Mouse (Mus musculus) heart, adult 8-10 months (tissue): ENCODE results near the gene Hps3. TPM values are rescaled to one million over a fixed set of nuclear protein-coding genes. Genes with fewer than 3 reads are reported as not detected.

ENCODE experiments used
- DNase-seq: peaks from one replicate; pipeline ENCODE4 v3.0.0; 2022; ENCODE audit warnings: low spot score
- total RNA-seq, 4 experiments: library from RNA; stranded (reverse); gene quantifications; 2 replicates each; pipeline ENCODE4 v1.2.4; 2022

The Hps3 gene
- total RNA-seq, 4 experiments from 2014 or later = 6.3 to 8.4 (median 7.1) TPM

- no peak for DNase-seq
Measured at GRCm38 (mm10) chr3:20007275-20007674, 27.8 kb downstream of the Hps3 start.

GRCm38 (mm10) chr3:20005611-20006010 is 29.5 kb downstream of the Hps3 start:
- DNase-seq = no peak

GRCm38 (mm10) chr3:20004422-20004821 is 30.7 kb downstream of the Hps3 start:
- DNase-seq = no peak

GRCm38 (mm10) chr3:20002786-20003185 is 32.3 kb downstream of the Hps3 start:
- peak; percentile 29 for DNase-seq

GRCm38 (mm10) chr3:20000806-20001205 is 34.3 kb downstream of the Hps3 start:
- DNase-seq = no peak

DNA sequence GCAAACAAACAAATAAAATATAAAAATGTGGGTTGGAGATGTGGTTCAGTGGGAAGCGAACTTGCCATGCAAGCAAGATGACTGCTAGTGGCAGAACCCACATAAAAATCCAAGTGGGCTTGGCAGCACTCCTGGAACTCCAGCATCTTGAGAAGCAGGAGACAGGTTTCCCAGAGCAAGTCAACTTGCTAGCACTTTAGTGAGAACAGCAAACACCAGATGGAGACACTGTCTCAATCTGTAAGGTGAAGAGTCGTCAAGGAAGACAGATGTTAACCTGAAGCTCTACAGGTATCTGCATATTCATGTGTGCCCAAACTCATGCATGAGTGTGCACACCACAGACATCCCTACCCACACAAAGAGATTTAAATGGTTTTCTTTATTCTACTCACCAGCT is 35.6 kb downstream of the Hps3 start:
- no peak for DNase-seq

- DNase-seq = no peak
Measured at GRCm38 (mm10) chr3:19992388-19992787, 42.7 kb downstream of the Hps3 start.

DNA sequence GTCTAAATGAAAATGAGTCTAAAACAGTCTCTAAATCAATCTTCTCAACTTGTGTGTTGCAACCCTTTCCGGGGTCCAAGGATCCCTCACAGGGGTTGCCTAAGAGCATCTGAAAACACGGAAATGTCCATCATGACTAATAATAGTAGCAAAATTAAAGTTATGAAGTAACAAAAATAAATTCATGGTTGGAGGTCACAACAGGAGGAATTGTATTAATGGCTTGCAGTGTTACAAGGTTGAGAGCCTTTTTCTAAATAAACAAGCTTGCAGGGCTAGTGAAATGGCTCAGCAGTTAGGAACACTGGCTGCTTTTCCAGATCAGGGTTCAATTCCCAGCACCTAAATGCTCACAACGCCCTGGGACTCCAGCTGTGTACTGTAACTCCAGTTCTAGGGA is 45.1 kb downstream of the Hps3 start:
- no peak for DNase-seq

- DNase-seq = no peak
Measured at GRCm38 (mm10) chr3:19986123-19986522, 49.0 kb downstream of the Hps3 start.

- no peak for DNase-seq
Measured at GRCm38 (mm10) chr3:19982846-19983245, 52.3 kb downstream of the Hps3 start.

GRCm38 (mm10) chr3:19981156-19981555 is 54.0 kb downstream of the Hps3 start:
- no peak for DNase-seq

DNA sequence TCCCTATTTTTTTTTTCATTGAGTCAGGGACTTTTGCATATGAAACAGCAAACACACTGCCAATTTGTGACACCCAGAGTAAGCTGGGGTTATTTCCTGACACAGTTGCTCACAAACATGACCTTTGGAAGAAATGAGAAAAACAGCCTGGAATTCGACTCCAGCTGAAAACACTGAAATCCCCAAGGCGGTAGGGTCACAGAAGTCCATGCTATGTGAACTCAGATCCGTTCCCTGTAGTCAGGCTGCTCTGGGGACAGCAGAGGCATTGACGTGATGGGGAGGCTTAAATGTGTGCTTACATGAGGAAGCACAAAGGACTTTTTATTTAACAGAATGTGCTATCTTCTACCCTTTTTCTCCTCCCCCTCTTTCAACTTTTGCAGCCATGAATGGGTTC is 56.6 kb downstream of the Hps3 start:
- peak; percentile 68 for DNase-seq

DNA sequence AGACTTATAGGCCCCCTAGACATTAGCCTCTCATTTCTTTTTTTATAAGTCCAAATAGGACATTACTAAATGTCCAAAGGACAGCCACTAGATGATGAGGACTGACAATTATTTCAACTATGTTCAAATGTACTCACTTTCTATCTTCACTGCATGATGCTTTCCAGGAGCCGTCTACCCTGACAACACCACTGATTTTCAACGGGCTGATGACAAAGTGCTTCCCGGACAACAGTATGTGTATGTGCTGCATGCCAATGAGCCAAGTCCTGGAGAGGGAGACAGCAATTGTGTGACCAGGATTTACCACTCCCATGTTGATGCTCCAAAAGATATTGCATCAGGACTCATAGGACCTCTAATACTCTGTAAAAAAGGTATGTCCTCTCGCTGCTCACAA is 69.0 kb downstream of the Hps3 start:
- DNase-seq = no peak

GRCm38 (mm10) chr3:19965239-19965638 is 69.9 kb downstream of the Hps3 start:
- DNase-seq = no peak

DNA sequence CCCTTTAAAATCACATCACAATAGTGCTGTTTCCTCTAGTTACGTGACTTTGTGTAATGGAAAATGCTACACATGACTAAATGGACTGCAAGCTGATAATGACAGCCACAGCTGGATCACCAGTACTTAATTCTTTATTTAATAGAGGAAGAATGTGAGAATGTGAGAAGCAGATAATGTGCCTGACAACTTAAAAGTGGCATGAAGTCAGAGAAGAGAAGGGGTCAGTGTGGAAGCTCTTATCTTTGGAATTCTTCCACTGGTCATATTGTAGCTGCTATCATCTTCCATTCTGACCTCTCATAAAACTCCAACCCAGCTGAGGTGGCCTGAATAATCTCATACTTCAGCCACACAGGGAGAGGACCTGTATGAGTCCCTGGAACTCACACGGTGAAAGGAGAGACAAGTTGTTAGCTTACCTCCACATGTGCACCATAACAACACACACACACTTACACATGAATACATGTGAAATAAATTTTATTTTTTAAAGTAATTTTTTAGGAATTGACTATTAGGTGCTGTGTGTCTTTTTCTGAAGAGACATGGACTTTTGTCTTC is 70.4 kb downstream of the Hps3 start:
- DNase-seq = no peak

GRCm38 (mm10) chr3:19962769-19963513 is 72.2 kb downstream of the Hps3 start:
- no peak for DNase-seq

GRCm38 (mm10) chr3:19961341-19961740 is 73.8 kb downstream of the Hps3 start:
- DNase-seq = no peak

- DNase-seq = no peak
Measured at GRCm38 (mm10) chr3:19960570-19961114, 74.5 kb downstream of the Hps3 start.

- no peak for DNase-seq
Measured at GRCm38 (mm10) chr3:19958983-19959382, 76.1 kb downstream of the Hps3 start.

- DNase-seq = no peak
Measured at GRCm38 (mm10) chr3:19958031-19958430, 77.1 kb downstream of the Hps3 start.

DNA sequence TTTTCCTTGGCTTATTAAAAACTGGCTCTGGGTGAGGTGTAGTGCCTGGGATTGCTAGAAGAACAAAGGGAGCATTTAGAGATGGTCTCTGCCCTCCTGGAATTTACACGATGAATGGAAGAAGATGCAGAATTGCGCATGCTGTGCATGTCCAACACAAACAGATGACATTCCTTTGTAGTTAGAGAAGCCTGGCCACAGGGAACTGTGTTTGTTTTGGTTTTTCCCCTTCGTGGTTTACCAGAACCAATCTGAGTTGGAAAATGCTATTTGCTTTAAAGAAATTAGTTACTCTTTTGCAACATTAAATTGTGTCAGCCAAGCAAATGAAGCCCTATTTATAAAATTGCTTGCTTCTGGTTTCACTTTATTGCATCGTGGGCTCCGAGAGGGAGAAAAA is 78.2 kb downstream of the Hps3 start, which contains the start of gene Cp:
TSS of gene Cp (plus strand) at position 170 of the 400 bp plus-strand sequence.
- no peak for DNase-seq

DNA sequence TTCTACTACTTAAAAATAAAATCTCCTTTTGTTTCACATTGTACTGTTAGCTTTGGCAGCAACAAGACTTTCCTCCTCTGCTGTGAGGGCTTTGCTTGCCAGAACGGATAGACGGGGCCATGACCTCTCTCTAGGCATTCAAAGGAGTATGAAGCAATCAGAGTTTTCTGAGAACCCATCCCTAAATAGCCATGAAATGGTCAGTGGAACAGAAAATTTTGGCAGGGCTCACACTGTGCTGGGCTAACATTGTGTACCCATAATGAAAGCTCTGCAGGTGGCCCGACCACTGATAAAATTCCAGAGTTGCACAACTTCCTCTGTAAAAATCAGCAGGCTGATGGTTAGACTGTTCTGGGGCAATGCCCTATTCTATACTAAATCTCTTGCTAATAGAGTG is 81.2 kb downstream of the Hps3 start:
- peak; percentile 93 for DNase-seq

DNA sequence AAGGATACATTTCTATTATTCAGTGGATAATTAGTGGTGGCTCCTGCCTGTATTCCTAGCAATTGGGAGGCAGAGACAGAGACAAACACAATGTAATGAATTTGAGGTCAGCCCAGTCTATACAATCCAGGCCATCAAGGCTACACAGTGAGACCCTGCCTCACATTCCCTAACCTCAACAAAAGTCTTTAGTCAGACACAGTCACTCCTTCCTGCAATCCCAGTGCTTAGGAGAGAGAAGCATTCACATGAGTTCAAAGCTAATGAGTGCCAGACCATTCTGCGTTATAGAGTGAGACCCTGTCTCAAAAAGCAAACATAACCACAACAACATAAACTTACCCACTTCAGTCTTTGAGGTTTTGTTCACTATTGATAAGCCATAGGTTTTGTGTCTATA is 81.7 kb downstream of the Hps3 start:
- no peak for DNase-seq
